Mouse (Mus musculus): Measurements from ENCODE around the gene Olfr911-ps1.

- TF ChIP-seq CTCF (IDR thresholded peaks at IDR 0.05; ENCODE audit: extremely low read depth, insufficient read length, insufficient replicate concordance, low read depth, low read length) (no peak), POLR2A (IDR thresholded peaks at IDR 0.05; ENCODE audit: low read depth, low read length) (no peak)
Measured at GRCm38 (mm10) chr9:38495501-38495900, 25.9 kb upstream of the Olfr911-ps1 start, which contains the start of gene Olfr907.

Data from small intestine, adult 2 months (tissue).